Mouse (Mus musculus): ENCODE results near the gene E2f7. TPM values are rescaled to one million over a fixed set of nuclear protein-coding genes. Genes with fewer than 3 reads are reported as not detected.

Gene E2f7
- polyA plus RNA-seq, 1 experiment from 2014 or later, result 6.7 TPM

GRCm38 (mm10) chr10:110727816-110728215, 17.4 kb upstream of the E2f7 start:
- H3K27me3 ChIP-seq (replicated peaks; ENCODE audit: control insufficient read depth, insufficient read depth, low read length), result no peaks in the 10 kb centered on the region
- H3K4me1 ChIP-seq (replicated peaks; ENCODE audit: control insufficient read depth, insufficient read depth, low read length), result no peaks in the 10 kb centered on the region
- no peak overlapping the region for H3K27ac ChIP-seq (ENCODE audit: low read depth, low read length)
- no peak for ATAC-seq
- WGBS, result 52% methylated on average over 4 of the region's 4 CpGs
- H3K36me3 ChIP-seq (ENCODE audit: control insufficient read depth, insufficient read depth), result no peaks in the 10 kb centered on the region
- H3K4me3 ChIP-seq (ENCODE audit: low read depth, low read length), result no peak overlapping the region
- peak; percentile 88 for TF ChIP-seq CTCF (IDR thresholded peaks at IDR 0.05; ENCODE audit: low read depth)
- no peak overlapping the region for H3K4me2 ChIP-seq (replicated peaks; ENCODE audit: low read depth)
- no peak overlapping the region for H3K9ac ChIP-seq (ENCODE audit: low read depth, low read length)
- no peaks in the 10 kb centered on the region for H3K9me3 ChIP-seq (ENCODE audit: control insufficient read depth)

GRCm38 (mm10) chr10:110733343-110733742, 11.9 kb upstream of the E2f7 start:
- no peak overlapping the region for H3K9ac ChIP-seq (ENCODE audit: low read depth, low read length)
- WGBS, result 18% methylated on average over 6 of the region's 6 CpGs
- H3K4me2 ChIP-seq (replicated peaks; ENCODE audit: low read depth), result no peak overlapping the region
- no peaks in the 10 kb centered on the region for H3K9me3 ChIP-seq (ENCODE audit: control insufficient read depth)
- no peaks in the 10 kb centered on the region for H3K4me1 ChIP-seq (replicated peaks; ENCODE audit: control insufficient read depth, insufficient read depth, low read length)
- no peak overlapping the region for H3K4me3 ChIP-seq (ENCODE audit: low read depth, low read length)
- peak; percentile 89 for TF ChIP-seq CTCF (IDR thresholded peaks at IDR 0.05; ENCODE audit: low read depth)
- no peak for ATAC-seq
- H3K27me3 ChIP-seq (replicated peaks; ENCODE audit: control insufficient read depth, insufficient read depth, low read length), result no peaks in the 10 kb centered on the region
- H3K27ac ChIP-seq (ENCODE audit: low read depth, low read length), result no peak overlapping the region
- H3K36me3 ChIP-seq (ENCODE audit: control insufficient read depth, insufficient read depth), result no peaks in the 10 kb centered on the region

- Histone ChIP-seq H3K9ac (ENCODE audit: low read depth, low read length) (no peak overlapping the region), H3K36me3 (ENCODE audit: control insufficient read depth, insufficient read depth) (peaks cover 1% of the 10 kb centered on the region; the same call in 1 of the 2 replicates), H3K9me3 (ENCODE audit: control insufficient read depth) (no peaks in the 10 kb centered on the region), H3K27me3 (replicated peaks; ENCODE audit: control insufficient read depth, insufficient read depth, low read length) (no peaks in the 10 kb centered on the region), H3K4me3 (ENCODE audit: low read depth, low read length) (no peak overlapping the region), H3K27ac (ENCODE audit: low read depth, low read length) (no peak overlapping the region), H3K4me1 (replicated peaks; ENCODE audit: control insufficient read depth, insufficient read depth, low read length) (no peaks in the 10 kb centered on the region), H3K4me2 (replicated peaks; ENCODE audit: low read depth) (no peak overlapping the region)
- ATAC-seq, result no peak
- TF ChIP-seq CTCF (IDR thresholded peaks at IDR 0.05; ENCODE audit: low read depth), result no peak
- WGBS, result 79% methylated on average over 6 of the region's 6 CpGs
Measured at GRCm38 (mm10) chr10:110743701-110744100, 1.5 kb upstream of the E2f7 start.

GRCm38 (mm10) chr10:110744120-110744519, 1.1 kb upstream of the E2f7 start:
- Histone ChIP-seq H3K27ac (ENCODE audit: low read depth, low read length) (no peak overlapping the region), H3K36me3 (ENCODE audit: control insufficient read depth, insufficient read depth) (peaks cover 3% of the 10 kb centered on the region; the same call in 1 of the 2 replicates), H3K4me3 (ENCODE audit: low read depth, low read length) (no peak overlapping the region; the same call in 1 of the 2 replicates), H3K9ac (ENCODE audit: low read depth, low read length) (no peak overlapping the region), H3K4me1 (replicated peaks; ENCODE audit: control insufficient read depth, insufficient read depth, low read length) (no peaks in the 10 kb centered on the region), H3K9me3 (ENCODE audit: control insufficient read depth) (no peaks in the 10 kb centered on the region), H3K4me2 (replicated peaks; ENCODE audit: low read depth) (peak overlapping the region; percentile 100), H3K27me3 (replicated peaks; ENCODE audit: control insufficient read depth, insufficient read depth, low read length) (no peaks in the 10 kb centered on the region)
- WGBS, result 40% methylated on average over 12 of the region's 12 CpGs
- ATAC-seq, result no peak
- TF ChIP-seq CTCF (IDR thresholded peaks at IDR 0.05; ENCODE audit: low read depth), result no peak

- TF ChIP-seq CTCF (IDR thresholded peaks at IDR 0.05; ENCODE audit: low read depth), result no peak
- under 1% methylated on average over 23 of the region's 23 CpGs for WGBS
- ATAC-seq, result no peak
- Histone ChIP-seq H3K36me3 (ENCODE audit: control insufficient read depth, insufficient read depth) (peaks cover 3% of the 10 kb centered on the region; the same call in 1 of the 2 replicates), H3K9ac (ENCODE audit: low read depth, low read length) (peak overlapping the region; percentile 52), H3K4me1 (replicated peaks; ENCODE audit: control insufficient read depth, insufficient read depth, low read length) (no peaks in the 10 kb centered on the region), H3K27ac (ENCODE audit: low read depth, low read length) (no peak overlapping the region), H3K27me3 (replicated peaks; ENCODE audit: control insufficient read depth, insufficient read depth, low read length) (no peaks in the 10 kb centered on the region), H3K4me3 (ENCODE audit: low read depth, low read length) (peak overlapping the region; percentile 71), H3K4me2 (replicated peaks; ENCODE audit: low read depth) (peak overlapping the region; percentile 100), H3K9me3 (ENCODE audit: control insufficient read depth) (no peaks in the 10 kb centered on the region)
Measured at GRCm38 (mm10) chr10:110745640-110746032, 397 bp downstream of the E2f7 start.

GRCm38 (mm10) chr10:110749081-110749480, 3.8 kb downstream of the E2f7 start:
- no peak for TF ChIP-seq CTCF (IDR thresholded peaks at IDR 0.05; ENCODE audit: low read depth)
- no peak overlapping the region for H3K27ac ChIP-seq (ENCODE audit: low read depth, low read length)
- no peak for ATAC-seq
- H3K36me3 ChIP-seq (ENCODE audit: control insufficient read depth, insufficient read depth), result peaks cover 8% of the 10 kb centered on the region; the same call in 1 of the 2 replicates
- WGBS, result 98% methylated on average over 9 of the region's 9 CpGs
- no peak overlapping the region for H3K4me2 ChIP-seq (replicated peaks; ENCODE audit: low read depth)
- no peaks in the 10 kb centered on the region for H3K9me3 ChIP-seq (ENCODE audit: control insufficient read depth)
- H3K4me3 ChIP-seq (ENCODE audit: low read depth, low read length), result no peak overlapping the region
- no peaks in the 10 kb centered on the region for H3K27me3 ChIP-seq (replicated peaks; ENCODE audit: control insufficient read depth, insufficient read depth, low read length)
- H3K9ac ChIP-seq (ENCODE audit: low read depth, low read length), result no peak overlapping the region
- no peaks in the 10 kb centered on the region for H3K4me1 ChIP-seq (replicated peaks; ENCODE audit: control insufficient read depth, insufficient read depth, low read length)
